Mouse (Mus musculus) frontal cortex, postnatal 14 days (tissue): ENCODE data around the gene Nbdy.

Experiments used
- DNase-seq, 2 experiments: peaks; one replicate each; pipeline ENCODE4 v3.0.0; 2022; ENCODE audit warnings: low spot score in 2 of 2

Nbdy gene

DNA sequence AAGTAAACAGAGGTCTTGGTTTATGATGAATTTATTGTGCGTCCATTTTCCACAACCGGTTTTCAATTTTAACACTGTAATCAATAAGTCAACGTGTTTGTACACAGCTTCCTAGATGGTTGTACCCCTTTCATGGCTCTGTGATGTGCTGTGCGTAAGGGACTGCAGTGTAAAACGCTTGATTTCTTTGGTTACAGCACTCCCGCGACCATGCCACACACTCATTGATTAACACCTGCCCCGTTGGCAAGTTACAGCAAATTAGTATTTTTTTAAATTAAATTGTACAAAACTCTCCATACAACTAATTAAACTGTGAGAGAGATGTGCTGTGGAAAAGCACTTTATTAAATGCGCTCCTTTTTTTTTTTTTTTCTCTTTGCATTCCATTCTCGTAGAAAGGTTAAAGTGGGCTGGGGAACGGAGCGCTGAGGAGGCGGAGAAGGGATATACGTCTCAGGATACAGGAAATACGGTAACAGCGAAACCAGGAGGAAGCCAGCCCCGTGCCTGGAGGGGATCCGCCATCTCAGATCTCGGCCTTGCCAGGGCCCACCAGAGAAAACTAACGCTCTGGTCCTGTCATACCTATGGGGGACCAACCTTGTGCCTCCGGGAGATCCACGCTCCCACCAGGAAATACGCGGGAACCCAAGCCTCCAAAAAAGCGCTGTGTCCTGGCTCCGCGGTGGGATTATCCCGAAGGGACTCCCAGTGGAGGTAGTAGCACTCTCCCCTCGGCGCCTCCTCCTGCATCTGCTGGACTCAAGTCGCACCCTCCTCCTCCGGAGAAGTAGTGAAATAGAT, at the start of gene Nbdy:
Nbdy (plus strand) TSS at position 481 of the 807 bp plus-strand sequence.
- peak; percentile 34 to 40 for DNase-seq

GRCm38 (mm10) chrX:153695782-153696395, 27.5 kb upstream of the Nbdy start, which contains the start of gene Kctd12b:
Gene Kctd12b, minus strand, starts transcription at chrX:153696391.
- no peak for DNase-seq

DNA sequence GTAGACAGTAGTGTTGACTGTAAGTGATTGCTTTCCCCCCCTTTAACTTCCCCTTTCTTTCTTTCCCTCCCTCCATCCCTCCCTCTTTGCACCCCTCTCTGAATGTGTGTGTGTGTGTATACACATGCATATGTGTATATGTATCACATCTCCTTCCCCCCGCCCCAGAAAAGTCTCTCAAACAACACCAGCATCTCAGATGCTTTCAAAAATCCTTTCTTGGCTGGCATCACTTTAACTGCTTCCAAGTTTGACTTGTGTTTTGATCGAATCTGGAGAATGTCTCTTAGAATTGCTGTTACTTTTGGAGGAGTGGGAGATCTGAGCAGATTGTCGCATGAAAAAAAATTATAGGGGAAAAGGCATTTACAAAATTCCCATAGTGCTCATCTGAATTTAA, 22.9 kb upstream of the Nbdy start:
- no peak for DNase-seq

- DNase-seq = peak in 1 of 2 experiments; percentile 12
Observed at GRCm38 (mm10) chrX:153707735-153708134, 15.7 kb upstream of the Nbdy start.

GRCm38 (mm10) chrX:153716716-153717115, 6.7 kb upstream of the Nbdy start:
- DNase-seq = no peak

- DNase-seq = no peak
Observed at GRCm38 (mm10) chrX:153719602-153720001, 3.8 kb upstream of the Nbdy start.

DNA sequence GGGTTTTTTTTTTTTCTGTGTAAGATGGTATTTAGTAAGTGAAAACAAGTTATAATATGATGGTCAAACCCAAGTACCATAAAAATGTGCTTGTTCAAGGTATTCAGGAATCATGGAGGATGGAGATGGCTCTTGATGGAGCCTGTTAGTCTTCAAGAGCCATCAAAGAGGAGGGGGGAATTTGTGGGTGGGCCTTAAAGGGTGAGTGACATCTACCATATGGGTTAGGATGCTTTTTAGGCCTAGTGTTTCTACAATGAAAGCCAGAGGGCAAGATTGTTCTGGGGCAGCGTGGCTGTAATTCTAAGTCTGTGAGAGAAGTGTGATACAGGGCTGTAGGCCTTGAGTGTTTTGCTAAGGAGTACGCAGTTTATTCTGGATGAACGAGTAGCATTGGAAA, 1.0 kb downstream of the Nbdy start:
- DNase-seq = no peak

GRCm38 (mm10) chrX:153735697-153736096, 12.3 kb downstream of the Nbdy start:
- no peak for DNase-seq

- no peak for DNase-seq
Observed at GRCm38 (mm10) chrX:153742493-153742892, 19.1 kb downstream of the Nbdy start.

GRCm38 (mm10) chrX:153749230-153749629, 25.8 kb downstream of the Nbdy start:
- DNase-seq = no peak
